Mouse (Mus musculus): ENCODE results near the gene Sertad4. TPM values are rescaled to one million over a fixed set of nuclear protein-coding genes. Genes with fewer than 3 reads are reported as not detected.

The Sertad4 gene
- total RNA-seq, 2 experiments from 2014 or later = 19.0 to 21.4 TPM

Other genes starting within 250 kb of the Sertad4 start
- 1 to 10 TPM; 1.2 to 1.8 TPM for gene Hhat, start 84.5 kb downstream of the Sertad4 start, total RNA-seq (2021)
- gene Syt14, start 180.0 kb upstream of the Sertad4 start, total RNA-seq (2021) = 10 to 100 TPM; 20.8 to 21.2 TPM